In the genomic region with DNA sequence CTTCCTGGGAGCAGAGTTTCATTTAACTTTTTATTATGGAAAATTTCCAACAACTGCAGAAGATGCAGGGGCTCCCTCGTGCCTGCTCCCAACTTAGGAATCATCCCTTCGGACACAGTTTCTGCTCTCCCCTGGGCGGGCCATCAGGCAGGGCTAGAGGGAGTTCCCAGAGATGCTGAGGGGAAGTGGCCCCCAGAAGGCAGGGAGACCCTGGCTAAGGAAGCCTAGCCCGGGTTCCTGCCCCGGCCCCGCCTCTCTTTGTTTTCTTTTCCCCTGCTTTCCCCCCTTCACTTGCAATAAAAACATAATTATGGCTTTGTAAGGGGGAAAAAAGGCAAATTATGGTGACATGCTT, we compare ENCODE assay signal across 9 mouse cellular contexts.
A peak's percentile ranks its signal among the peaks of the same experiment; 100 is the strongest.
DNase-seq lines count a peak whose midpoint lies in the region; ATAC-seq lines count a peak whose summit lies in the region.
"Had no signal": no experiment of that assay in that cellular context is flagged by ENCODE, and none has a peak within 500 bp of the region (broad histone marks: within the 10 kb centered on the region; RNA-seq: fewer than 3 reads in every experiment).

No protein-coding gene starts in this region.

- peak overlapping the region; percentile 53; the same call in 1 of the 2 replicates for H3K27ac ChIP-seq in heart, embryonic 15.5 days
- H3K27ac ChIP-seq in embryonic facial prominence, embryonic 10.5 days (replicated peaks): peak overlapping the region; percentile 85
- peak overlapping the region; percentile 81 for H3K27ac ChIP-seq in hindbrain, embryonic 13.5 days
- H3K27ac ChIP-seq in midbrain, embryonic 14.5 days (replicated peaks; ENCODE audit: low read depth, low read length): peak overlapping the region; percentile 78

- H3K36me3 ChIP-seq in heart, embryonic 15.5 days: no peaks in the 10 kb centered on the region
- H3K36me3 ChIP-seq in embryonic facial prominence, embryonic 10.5 days (replicated peaks): no peaks in the 10 kb centered on the region
- H3K36me3 ChIP-seq in hindbrain, embryonic 13.5 days: no peaks in the 10 kb centered on the region
- H3K36me3 ChIP-seq in midbrain, embryonic 14.5 days (ENCODE audit: control insufficient read depth, insufficient read depth, low read length): no peaks in the 10 kb centered on the region

- H3K27me3 ChIP-seq in heart, embryonic 15.5 days: peaks cover 13% of the 10 kb centered on the region; the same call in 1 of the 2 replicates
- peaks cover 9% of the 10 kb centered on the region; the same call in 1 of the 2 replicates for H3K27me3 ChIP-seq in embryonic facial prominence, embryonic 10.5 days (replicated peaks; ENCODE audit: low read depth, poor library complexity, severe bottlenecking)
- 0 out of 2 replicates have a peak, but pooled peaks cover 30% of the 10 kb centered on the region for H3K27me3 ChIP-seq in hindbrain, embryonic 13.5 days
- H3K27me3 ChIP-seq in midbrain, embryonic 14.5 days (ENCODE audit: control insufficient read depth, insufficient read depth, low read length): no peaks in the 10 kb centered on the region

- no peak overlapping the region for H3K4me3 ChIP-seq in heart, embryonic 15.5 days
- peak overlapping the region; percentile 41 for H3K4me3 ChIP-seq in embryonic facial prominence, embryonic 10.5 days
- no peak overlapping the region for H3K4me3 ChIP-seq in hindbrain, embryonic 13.5 days
- H3K4me3 ChIP-seq in midbrain, embryonic 14.5 days (replicated peaks; ENCODE audit: low read depth, low read length): no peak overlapping the region

- no peak for DNase-seq in heart, adult 11 months
- peak; percentile 60 for DNase-seq in embryonic facial prominence, embryonic 10.5 days (ENCODE audit: low spot score)
- DNase-seq in midbrain, embryonic 14.5 days: no peak
- DNase-seq in yolk sac, embryonic 10.5 days (ENCODE audit: low spot score): no peak
- no peak for DNase-seq in adrenal gland, postnatal 10 days
- DNase-seq: lung, adult 2 months had no signal

- ATAC-seq in heart, embryonic 15.5 days (replicated peaks; ENCODE audit: insufficient number of reproducible peaks, insufficient read depth, low FRiP score, low read depth): no peak
- ATAC-seq in hindbrain, embryonic 13.5 days (ENCODE audit: low FRiP score): no peak
- 0 out of 2 replicates have a peak, but pooled peaks have one; percentile 42 for ATAC-seq in midbrain, embryonic 14.5 days (ENCODE audit: low FRiP score, low TSS enrichment)
- ATAC-seq in megakaryocyte progenitor cell, adult 5-6 weeks (replicated peaks; ENCODE audit: poor library complexity): no peak

- peaks cover 13% of the 10 kb centered on the region for H3K4me1 ChIP-seq in heart, embryonic 15.5 days (replicated peaks)
- peaks cover 39% of the 10 kb centered on the region for H3K4me1 ChIP-seq in embryonic facial prominence, embryonic 10.5 days
- peaks cover 39% of the 10 kb centered on the region for H3K4me1 ChIP-seq in hindbrain, embryonic 13.5 days (replicated peaks)
- peaks cover 24% of the 10 kb centered on the region for H3K4me1 ChIP-seq in midbrain, embryonic 14.5 days (ENCODE audit: control insufficient read depth, insufficient read depth, low read length)

- H3K9ac ChIP-seq in heart, embryonic 15.5 days: no peak overlapping the region
- peak overlapping the region; percentile 25 for H3K9ac ChIP-seq in hindbrain, embryonic 13.5 days
- 0 out of 2 replicates have a peak overlapping the region, but pooled peaks have one; percentile 12 for H3K9ac ChIP-seq in midbrain, embryonic 14.5 days (replicated peaks; ENCODE audit: low read length)

- 33% methylated on average over 6 of the region's 6 CpGs for WGBS in heart, embryonic 15.5 days
- WGBS in embryonic facial prominence, embryonic 10.5 days: 13% methylated on average over 6 of the region's 6 CpGs
- WGBS in hindbrain, embryonic 13.5 days: 15% methylated on average over 6 of the region's 6 CpGs
- WGBS in midbrain, embryonic 14.5 days: 27% methylated on average over 6 of the region's 6 CpGs

- H3K4me2 ChIP-seq in heart, embryonic 15.5 days: peak overlapping the region; percentile 5; the same call in 1 of the 2 replicates
- peak overlapping the region; percentile 2; the same call in 1 of the 2 replicates for H3K4me2 ChIP-seq in hindbrain, embryonic 13.5 days
- H3K4me2 ChIP-seq in midbrain, embryonic 14.5 days (ENCODE audit: low read length): no peak overlapping the region

- H3K9me3 ChIP-seq in heart, embryonic 15.5 days (replicated peaks): no peaks in the 10 kb centered on the region
- no peaks in the 10 kb centered on the region for H3K9me3 ChIP-seq in embryonic facial prominence, embryonic 10.5 days
- no peaks in the 10 kb centered on the region for H3K9me3 ChIP-seq in hindbrain, embryonic 13.5 days
- H3K9me3 ChIP-seq in midbrain, embryonic 14.5 days (ENCODE audit: control insufficient read depth, low read length): no peaks in the 10 kb centered on the region
